Mouse (Mus musculus): ENCODE data around the gene Unc93b1. TPM values are rescaled to one million over a fixed set of nuclear protein-coding genes. Genes with fewer than 3 reads are reported as not detected.

The Unc93b1 gene
- polyA plus RNA-seq, 1 experiment from 2014 or later, result 40.0 TPM

DNA sequence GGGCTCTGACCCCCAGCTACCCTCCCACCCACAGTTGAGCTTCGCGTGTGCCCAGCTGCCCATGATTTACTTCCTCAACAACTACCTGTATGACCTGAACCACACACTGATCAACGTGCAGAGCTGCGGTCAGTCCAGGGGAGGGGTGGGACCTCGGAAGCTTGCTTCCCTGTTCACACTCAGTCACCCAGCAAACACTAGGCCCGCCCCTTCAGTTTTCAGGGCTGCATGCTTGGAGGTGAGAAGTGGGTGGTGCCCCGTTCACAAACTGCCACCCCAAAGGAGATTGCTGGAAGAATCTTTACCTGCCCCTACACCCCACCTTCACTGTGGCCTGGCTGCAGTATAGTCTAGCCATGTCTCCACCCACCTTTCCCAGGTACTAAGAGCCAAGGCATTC, 7.3 kb downstream of the Unc93b1 start:
- Histone ChIP-seq H3K4me3 (ENCODE audit: low read depth, low read length) (no peak overlapping the region), H3K9me3 (ENCODE audit: low read length) (no peaks in the 10 kb centered on the region), H3K9ac (replicated peaks; ENCODE audit: low read depth) (no peak overlapping the region), H3K27me3 (replicated peaks; ENCODE audit: insufficient read depth, low read length) (no peaks in the 10 kb centered on the region), H3K4me2 (replicated peaks; ENCODE audit: low read depth, low read length) (no peak overlapping the region), H3K27ac (ENCODE audit: low read length) (no peak overlapping the region), H3K36me3 (ENCODE audit: insufficient read depth, low read length) (no peaks in the 10 kb centered on the region), H3K4me1 (ENCODE audit: insufficient read depth, low read depth, low read length) (no peaks in the 10 kb centered on the region)
- no peak for DNase-seq (ENCODE audit: low spot score)
- ATAC-seq, result no peak
- WGBS, result 72% methylated on average over 7 of the region's 7 CpGs
- TF ChIP-seq EP300 (IDR thresholded peaks at IDR 0.05) (no peak), CTCF (IDR thresholded peaks at IDR 0.05) (no peak)

GRCm38 (mm10) chr19:3942986-3943735, 8.2 kb downstream of the Unc93b1 start:
- Histone ChIP-seq H3K4me3 (ENCODE audit: low read depth, low read length) (no peak overlapping the region), H3K36me3 (ENCODE audit: insufficient read depth, low read length) (no peaks in the 10 kb centered on the region), H3K4me1 (ENCODE audit: insufficient read depth, low read depth, low read length) (no peaks in the 10 kb centered on the region), H3K9ac (replicated peaks; ENCODE audit: low read depth) (no peak overlapping the region), H3K27me3 (replicated peaks; ENCODE audit: insufficient read depth, low read length) (no peaks in the 10 kb centered on the region), H3K4me2 (replicated peaks; ENCODE audit: low read depth, low read length) (0 out of 2 replicates have a peak overlapping the region, but pooled peaks have one; percentile 28), H3K9me3 (ENCODE audit: low read length) (no peaks in the 10 kb centered on the region), H3K27ac (ENCODE audit: low read length) (no peak overlapping the region)
- ATAC-seq (peak; percentile 75), DNase-seq (ENCODE audit: low spot score) (peak; percentile 45)
- TF ChIP-seq EP300 (IDR thresholded peaks at IDR 0.05) (no peak), CTCF (IDR thresholded peaks at IDR 0.05) (peak; percentile 18; the same call in 1 of the 2 replicates)
- WGBS, result 21% methylated on average over 27 of the region's 27 CpGs

DNA sequence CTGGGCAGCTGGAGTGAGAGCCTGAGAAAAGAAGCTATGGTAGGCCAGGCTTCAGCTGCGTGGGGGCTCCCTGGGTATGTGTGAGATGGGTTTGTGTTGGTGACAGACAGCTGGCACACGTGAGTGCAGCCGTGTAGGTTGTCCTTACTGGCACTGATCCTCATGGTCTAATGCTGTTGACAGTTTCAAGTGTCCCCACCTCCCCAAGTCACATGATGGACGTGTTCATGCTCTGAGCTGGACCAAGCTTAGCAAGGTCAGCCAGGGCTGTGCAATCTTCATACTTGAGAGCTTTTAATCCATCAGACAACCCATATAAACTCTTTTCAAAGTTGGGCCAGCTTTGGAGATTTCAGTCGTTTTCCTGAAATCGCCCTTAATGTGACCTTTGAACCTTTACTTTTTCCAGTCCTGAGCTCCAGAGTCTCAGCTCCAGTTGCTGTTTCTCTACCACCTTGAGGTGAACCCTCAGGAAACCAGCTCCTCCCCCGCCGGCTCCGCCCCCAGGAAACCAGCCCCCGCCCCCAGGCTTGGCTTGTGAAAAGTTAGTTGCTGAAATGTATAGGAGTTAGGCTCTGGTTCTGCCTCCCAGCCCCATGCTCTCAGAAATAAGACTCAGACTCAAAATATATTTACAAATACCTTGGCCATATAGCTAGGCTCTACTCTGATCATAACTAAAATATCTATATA, 11.0 kb downstream of the Unc93b1 start:
- Histone ChIP-seq H3K4me3 (ENCODE audit: low read depth, low read length) (no peak overlapping the region), H3K4me2 (replicated peaks; ENCODE audit: low read depth, low read length) (no peak overlapping the region), H3K9ac (replicated peaks; ENCODE audit: low read depth) (no peak overlapping the region), H3K27ac (ENCODE audit: low read length) (no peak overlapping the region), H3K9me3 (ENCODE audit: low read length) (no peaks in the 10 kb centered on the region), H3K4me1 (ENCODE audit: insufficient read depth, low read depth, low read length) (no peaks in the 10 kb centered on the region), H3K27me3 (replicated peaks; ENCODE audit: insufficient read depth, low read length) (no peaks in the 10 kb centered on the region), H3K36me3 (ENCODE audit: insufficient read depth, low read length) (no peaks in the 10 kb centered on the region)
- no peak for TF ChIP-seq EP300 (IDR thresholded peaks at IDR 0.05)
- no peak for TF ChIP-seq CTCF (IDR thresholded peaks at IDR 0.05)
- ATAC-seq (no peak), DNase-seq (ENCODE audit: low spot score) (no peak)
- 27% methylated on average over 10 of the region's 10 CpGs for WGBS

DNA sequence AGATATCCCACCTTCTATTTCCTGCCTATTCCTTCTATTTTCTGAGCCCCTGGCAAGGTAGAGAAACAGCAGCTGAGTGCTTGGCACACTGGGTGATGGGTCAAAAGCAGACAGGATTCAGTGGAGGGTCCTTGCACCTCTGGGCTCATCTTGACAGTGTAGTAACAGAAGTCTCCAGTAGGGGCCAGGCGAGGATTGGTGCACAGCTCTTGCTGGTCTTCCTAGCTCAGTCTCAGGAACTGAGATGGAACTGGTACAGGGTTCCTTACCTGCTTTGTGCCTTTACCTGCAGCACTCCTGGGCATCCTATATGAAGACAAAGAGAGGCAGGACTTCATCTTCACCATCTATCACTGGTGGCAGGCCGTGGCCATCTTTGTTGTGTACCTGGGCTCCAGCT, 11.7 kb downstream of the Unc93b1 start:
- H3K4me2 ChIP-seq (replicated peaks; ENCODE audit: low read depth, low read length), result no peak overlapping the region
- 12% methylated on average over 2 of the region's 2 CpGs for WGBS
- H3K27ac ChIP-seq (ENCODE audit: low read length), result no peak overlapping the region
- H3K36me3 ChIP-seq (ENCODE audit: insufficient read depth, low read length), result no peaks in the 10 kb centered on the region
- ATAC-seq (peak; percentile 74), DNase-seq (ENCODE audit: low spot score) (peak; percentile 60)
- TF ChIP-seq EP300 (IDR thresholded peaks at IDR 0.05) (no peak), CTCF (IDR thresholded peaks at IDR 0.05) (peak; percentile 98)
- no peaks in the 10 kb centered on the region for H3K9me3 ChIP-seq (ENCODE audit: low read length)
- no peak overlapping the region for H3K4me3 ChIP-seq (ENCODE audit: low read depth, low read length)
- no peaks in the 10 kb centered on the region for H3K27me3 ChIP-seq (replicated peaks; ENCODE audit: insufficient read depth, low read length)
- no peaks in the 10 kb centered on the region for H3K4me1 ChIP-seq (ENCODE audit: insufficient read depth, low read depth, low read length)
- H3K9ac ChIP-seq (replicated peaks; ENCODE audit: low read depth), result no peak overlapping the region

DNA sequence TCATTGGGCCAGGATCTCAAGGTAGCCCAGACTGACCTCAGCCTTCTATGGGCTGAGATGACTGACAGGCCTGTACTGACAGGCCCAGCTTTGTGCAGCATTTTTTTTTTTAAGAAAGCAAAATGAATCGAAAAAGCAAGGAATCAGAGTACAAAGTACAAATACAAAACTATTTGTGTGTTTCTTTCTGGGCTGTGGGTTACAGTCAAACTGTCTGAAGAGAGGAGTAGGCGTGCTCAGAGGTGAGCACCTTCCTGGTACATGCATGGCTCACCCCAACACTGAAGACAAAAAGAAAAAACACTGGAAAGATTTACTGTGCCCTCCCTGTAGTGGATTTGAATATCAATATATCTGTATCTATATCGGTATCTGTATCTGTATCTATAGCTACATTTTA, 12.8 kb downstream of the Unc93b1 start:
- H3K9ac ChIP-seq (replicated peaks; ENCODE audit: low read depth), result no peak overlapping the region
- no peak for TF ChIP-seq CTCF (IDR thresholded peaks at IDR 0.05)
- 76% methylated on average over 3 of the region's 3 CpGs for WGBS
- no peaks in the 10 kb centered on the region for H3K36me3 ChIP-seq (ENCODE audit: insufficient read depth, low read length)
- H3K4me2 ChIP-seq (replicated peaks; ENCODE audit: low read depth, low read length), result no peak overlapping the region
- no peaks in the 10 kb centered on the region for H3K27me3 ChIP-seq (replicated peaks; ENCODE audit: insufficient read depth, low read length)
- ATAC-seq (no peak), DNase-seq (ENCODE audit: low spot score) (no peak)
- no peaks in the 10 kb centered on the region for H3K9me3 ChIP-seq (ENCODE audit: low read length)
- no peaks in the 10 kb centered on the region for H3K4me1 ChIP-seq (ENCODE audit: insufficient read depth, low read depth, low read length)
- H3K27ac ChIP-seq (ENCODE audit: low read length), result no peak overlapping the region
- H3K4me3 ChIP-seq (ENCODE audit: low read depth, low read length), result no peak overlapping the region

DNA sequence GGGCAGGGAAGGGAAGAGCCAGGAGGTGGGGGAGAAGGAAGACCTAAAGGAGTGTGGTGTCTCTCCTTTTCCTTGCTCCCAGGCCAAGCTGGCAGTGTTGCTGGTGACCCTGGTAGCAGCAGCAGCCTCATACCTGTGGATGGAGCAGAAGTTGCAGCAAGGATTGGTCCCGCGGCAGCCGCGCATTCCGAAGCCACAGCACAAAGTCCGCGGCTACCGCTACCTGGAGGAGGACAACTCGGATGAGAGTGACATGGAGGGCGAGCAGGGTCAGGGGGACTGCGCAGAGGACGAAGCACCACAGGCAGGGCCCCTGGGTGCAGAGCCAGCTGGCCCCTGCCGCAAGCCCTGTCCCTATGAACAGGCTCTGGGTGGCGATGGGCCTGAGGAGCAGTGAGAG, 13.6 kb downstream of the Unc93b1 start:
- ATAC-seq (no peak), DNase-seq (ENCODE audit: low spot score) (no peak)
- Histone ChIP-seq H3K4me1 (ENCODE audit: insufficient read depth, low read depth, low read length) (no peaks in the 10 kb centered on the region), H3K9me3 (ENCODE audit: low read length) (no peaks in the 10 kb centered on the region), H3K4me2 (replicated peaks; ENCODE audit: low read depth, low read length) (no peak overlapping the region), H3K27me3 (replicated peaks; ENCODE audit: insufficient read depth, low read length) (no peaks in the 10 kb centered on the region), H3K9ac (replicated peaks; ENCODE audit: low read depth) (no peak overlapping the region), H3K27ac (ENCODE audit: low read length) (no peak overlapping the region), H3K36me3 (ENCODE audit: insufficient read depth, low read length) (no peaks in the 10 kb centered on the region), H3K4me3 (ENCODE audit: low read depth, low read length) (no peak overlapping the region)
- TF ChIP-seq EP300 (IDR thresholded peaks at IDR 0.05) (no peak), CTCF (IDR thresholded peaks at IDR 0.05) (no peak)
- WGBS, result 70% methylated on average over 13 of the region's 14 CpGs
